Mouse (Mus musculus): ENCODE measurements at regions not wholly inside any gene's neighbourhood (a gene's known extent, or its start where the extent isn't known, plus 50 kb on each side); places are given as distances from the start of the nearest gene placed in this dataset.
"Not testable (repeated sequence)": the region's sequence is repeated elsewhere in the genome, so short reads cannot be mapped to it uniquely, and the experiment has no call there.

DNA sequence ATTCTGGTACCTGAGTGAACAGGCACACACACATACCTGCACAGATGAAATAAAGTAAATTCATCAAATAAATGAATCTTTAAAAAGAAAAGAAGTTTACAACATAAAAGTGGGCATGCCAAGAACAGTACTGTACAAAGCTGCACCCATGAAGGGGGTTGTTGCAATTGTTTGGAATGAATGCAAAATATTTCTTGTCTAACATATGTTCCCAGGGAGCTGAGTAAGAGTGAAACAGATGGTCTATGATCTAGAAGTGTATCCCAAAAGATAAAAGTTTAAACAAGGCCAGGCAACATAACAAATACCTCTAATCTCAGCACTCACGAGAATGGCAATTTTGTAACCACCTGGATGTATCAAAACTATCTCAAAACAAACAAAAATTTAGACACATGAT, 1685.5 kb upstream of the Dsel start:
- peak; percentile 85 for ATAC-seq (ENCODE audit: low TSS enrichment)

DNA sequence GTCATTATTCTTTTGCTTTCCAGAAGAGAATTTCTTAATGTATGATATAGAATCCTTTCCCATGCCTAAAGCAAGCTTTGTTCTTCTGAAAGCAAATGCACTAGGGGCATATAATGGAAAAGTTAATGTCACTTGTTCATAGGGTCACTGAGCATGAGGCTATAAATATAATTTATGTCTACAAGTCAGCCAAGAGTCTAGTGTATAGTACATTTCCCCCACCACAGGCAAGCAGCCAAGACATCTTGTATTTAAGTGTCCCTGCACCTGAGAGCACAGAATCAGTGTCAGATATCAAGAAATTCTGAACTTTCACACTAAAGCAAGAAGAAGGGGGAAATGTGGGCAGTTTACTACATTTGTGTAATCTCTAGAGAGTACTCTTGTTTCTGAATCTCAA, 1675.3 kb upstream of the Dsel start:
- ATAC-seq (ENCODE audit: low TSS enrichment): no peak

DNA sequence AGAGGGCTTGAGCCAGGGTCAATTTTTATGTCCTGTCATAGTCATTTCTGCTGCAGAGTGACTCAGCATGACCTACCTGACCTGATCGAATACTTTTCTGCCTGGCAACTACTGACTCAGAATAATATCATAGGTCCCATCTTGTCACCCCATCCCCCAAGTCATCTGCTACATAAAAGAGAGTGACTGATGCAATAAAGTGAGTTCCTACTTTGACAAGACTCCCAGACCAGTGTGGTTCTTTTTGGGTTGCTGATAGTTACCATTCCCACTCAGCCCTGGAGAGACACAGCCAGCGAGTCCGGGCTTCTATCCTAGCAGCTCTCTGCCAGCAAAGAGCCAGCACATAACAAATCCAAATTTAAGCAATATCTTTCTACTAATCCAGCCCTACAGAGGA, 1665.8 kb upstream of the Dsel start:
- no peak for ATAC-seq (ENCODE audit: low TSS enrichment)

DNA sequence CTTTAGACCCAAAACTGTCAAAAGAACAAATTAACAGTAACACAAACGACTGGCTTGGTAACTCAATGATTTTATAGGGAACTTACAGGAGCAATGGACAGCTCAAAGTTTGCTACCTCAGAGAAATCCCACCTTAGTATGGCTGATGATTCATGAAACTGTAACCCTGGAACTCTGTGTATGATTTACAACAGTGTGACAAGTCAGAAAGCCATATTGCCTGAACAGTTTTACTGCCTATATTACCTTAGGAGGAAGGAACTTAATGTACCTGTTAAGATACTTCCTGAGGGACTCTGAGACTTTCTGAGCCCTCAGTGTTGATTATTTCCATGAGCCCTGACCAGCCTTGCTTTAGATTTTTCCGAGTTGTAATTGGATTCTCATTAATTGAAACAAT, 1631.3 kb upstream of the Dsel start:
- ATAC-seq (ENCODE audit: low TSS enrichment): no peak

DNA sequence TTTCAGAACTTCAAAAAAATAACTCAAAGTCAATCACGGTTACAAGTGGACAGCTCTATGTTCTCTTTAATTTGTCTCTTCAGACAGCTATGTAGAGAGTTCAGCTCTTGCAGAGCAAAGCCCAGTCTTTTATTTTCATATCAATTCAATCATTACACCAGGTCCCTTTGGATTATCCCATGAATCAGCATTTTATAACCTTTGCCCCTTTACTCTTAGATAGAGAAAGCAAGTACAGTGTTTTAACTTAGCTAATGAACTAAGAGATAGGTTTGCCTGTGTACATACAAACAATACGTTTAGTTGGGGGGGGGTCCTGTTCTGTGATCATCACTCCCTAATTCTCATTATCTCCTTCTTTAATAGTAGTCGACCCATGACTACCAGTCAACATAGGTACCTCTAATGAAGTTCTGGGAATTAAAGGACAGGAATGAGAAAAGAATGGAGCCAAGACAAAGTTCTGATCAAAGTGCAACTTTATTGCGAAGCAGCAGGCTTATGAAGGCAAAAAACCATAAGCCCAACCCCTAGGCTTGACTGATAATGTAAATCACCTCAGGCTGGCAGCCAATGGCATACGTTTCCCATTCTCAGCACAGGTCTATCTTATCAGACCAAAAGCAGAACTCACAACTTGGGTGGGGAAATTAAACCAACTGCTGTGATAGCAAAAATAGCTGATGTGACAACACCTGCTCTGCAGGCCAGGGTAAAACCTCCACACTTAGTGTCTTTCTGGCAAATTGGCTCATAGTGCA, 1625.7 kb upstream of the Dsel start:
- ATAC-seq (ENCODE audit: low TSS enrichment): no peak

DNA sequence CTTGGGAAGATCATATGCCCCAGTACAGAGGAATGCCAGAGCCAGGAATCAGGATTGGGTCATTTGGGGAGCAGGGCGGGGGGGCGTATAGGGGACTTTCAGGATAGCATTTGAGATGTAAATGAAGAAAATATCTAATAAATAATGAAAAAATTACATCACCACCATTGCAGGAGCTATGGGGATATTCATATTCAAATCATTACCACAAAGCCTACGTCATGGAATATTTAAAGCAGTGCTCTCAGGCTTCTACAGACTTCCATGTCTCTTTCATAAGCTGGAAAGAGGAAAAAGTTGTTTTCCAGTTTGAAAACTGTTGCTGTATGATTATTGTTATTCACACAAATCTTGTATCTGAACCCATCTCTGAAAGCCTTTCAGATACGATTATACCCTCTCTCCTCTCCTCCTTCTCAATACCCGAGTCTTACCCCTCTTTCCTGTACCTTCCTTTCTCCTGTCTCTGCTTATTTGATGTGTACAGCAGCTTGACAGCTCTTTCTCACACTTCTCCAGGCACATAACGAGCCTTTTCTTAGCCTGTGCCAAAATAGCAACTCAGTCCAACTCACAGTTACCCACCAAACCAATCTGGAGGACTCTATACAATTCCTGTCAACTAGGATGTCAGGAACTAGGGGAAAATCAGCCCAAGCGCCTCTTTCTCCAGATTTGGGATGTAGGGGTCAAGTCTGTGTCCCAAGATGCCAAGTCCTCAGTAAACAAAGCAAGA, 1592.0 kb upstream of the Dsel start:
- peak; percentile 93 for ATAC-seq (ENCODE audit: low TSS enrichment)

DNA sequence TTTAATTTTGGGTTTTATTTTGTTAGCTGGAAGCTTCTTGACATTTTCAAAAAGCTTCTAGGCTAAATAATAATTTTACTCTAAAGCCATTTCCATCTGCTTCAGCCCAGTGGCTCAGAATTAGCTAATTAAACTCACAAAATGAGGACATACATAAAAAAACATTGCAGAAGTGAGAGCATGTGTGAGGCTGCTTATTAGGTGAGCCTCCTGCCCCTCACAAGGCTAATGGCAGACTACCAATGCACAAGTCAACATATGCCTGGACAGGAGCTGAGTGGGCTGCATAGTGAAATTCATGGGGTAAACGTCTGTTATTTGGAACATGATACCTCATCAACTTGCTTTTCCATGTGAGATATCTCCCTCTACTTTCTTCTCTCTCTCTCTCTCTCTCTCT, 1569.0 kb upstream of the Dsel start:
- no peak for ATAC-seq (ENCODE audit: low TSS enrichment)

DNA sequence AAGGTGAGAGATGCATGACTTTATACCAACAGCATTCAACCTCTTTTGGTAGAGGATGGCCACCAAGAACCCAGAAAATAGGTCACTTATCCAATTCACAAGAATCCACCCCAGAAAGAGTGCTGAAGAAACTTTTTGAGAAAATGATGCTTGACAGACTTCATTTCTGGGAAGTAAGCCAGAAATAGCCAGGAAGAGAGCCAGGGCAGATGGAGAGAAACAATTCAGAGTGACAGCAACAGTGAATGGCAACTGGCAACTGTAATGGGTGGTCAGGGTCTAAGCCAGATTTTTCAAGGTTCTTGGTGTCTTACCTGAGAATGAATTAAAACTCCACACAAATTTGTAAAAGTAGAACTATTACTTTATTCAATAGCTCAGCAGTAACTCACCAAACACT, 1566.5 kb upstream of the Dsel start:
- no peak for ATAC-seq (ENCODE audit: low TSS enrichment)

DNA sequence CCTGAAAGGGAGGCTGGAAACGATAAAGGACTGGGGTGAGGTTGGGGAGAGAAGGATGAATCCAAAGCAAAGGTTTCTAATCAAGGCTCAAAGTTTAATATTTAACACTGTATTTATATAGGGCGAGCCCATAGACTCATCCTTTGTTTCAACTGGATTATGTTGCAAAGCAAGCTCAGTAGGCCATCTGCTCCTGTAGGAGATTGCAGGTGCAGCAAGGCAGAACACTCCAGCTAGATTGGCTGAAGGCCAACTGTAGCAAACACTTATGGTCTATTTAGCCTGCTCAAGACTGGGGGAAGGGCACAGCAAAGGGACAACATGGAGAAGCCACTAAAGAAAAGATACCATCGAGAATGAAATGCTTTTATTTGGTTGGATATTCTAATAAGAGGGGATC, 1548.1 kb upstream of the Dsel start:
- ATAC-seq (ENCODE audit: low TSS enrichment): peak; percentile 41; the same call in 1 of the 2 replicates

DNA sequence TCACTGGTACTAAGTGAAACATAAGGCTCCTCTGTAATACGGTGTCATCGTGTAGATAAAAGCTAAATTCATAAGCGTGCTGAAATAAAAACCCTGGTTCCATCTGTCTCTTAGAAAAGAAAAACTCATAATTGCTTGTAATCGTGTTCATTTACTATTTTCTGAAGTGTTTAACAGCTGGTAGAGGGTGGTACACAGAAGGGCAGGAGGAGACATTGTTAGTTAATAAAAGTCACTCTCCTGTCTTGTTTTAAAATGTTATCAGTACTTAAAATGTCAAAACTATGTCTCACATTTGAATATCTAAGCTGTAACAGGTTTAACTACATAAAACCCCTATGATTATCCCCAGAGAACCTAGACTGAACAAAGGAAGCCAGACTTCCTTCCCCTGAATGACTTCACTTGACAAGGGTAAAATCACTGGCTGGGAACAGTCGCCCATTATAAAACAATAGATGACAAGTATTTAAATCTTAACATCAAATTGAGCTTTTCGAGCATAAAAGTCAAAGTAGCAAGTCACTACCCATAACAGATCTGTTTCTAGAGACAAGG, 1530.6 kb upstream of the Dsel start:
- peak; percentile 62 for ATAC-seq (ENCODE audit: low TSS enrichment)

DNA sequence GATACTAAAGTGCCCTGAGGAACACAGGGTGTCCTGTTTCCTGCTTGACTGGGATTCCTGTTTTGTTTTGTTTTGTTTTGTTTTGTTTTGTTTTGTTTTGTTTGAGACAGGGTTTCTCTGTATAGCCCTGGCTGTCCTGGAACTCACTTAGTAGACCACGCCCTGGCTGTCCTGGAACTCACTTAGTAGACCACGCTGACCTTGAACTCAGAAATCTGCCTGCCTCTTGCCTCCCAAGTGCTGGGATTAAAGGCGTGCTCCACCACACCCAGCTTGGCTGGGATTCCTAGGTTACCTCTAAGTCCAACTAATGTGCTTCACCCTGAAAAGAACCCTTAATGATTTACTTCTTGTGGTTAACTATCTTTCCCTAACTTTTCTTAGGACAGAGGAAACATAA, 1529.6 kb upstream of the Dsel start:
- not testable (repeated sequence) for ATAC-seq (ENCODE audit: low TSS enrichment)

DNA sequence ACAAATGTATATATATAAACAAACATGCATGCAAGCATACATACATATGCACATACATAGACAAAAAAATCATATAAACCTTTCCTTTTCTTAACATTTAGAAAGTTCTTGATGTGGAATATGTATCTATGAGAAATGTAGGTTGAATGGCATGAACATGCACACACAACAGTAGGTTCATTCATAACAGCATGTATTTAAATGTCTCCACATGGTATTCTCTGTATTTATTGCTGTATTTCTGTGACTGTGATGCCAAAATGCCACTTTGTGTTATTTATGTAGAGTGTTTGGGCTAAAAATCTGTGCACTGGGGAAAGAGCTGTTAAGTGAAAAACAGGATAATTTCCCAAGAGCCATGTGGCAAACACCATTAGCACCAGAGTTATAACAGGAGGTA, 1528.2 kb upstream of the Dsel start:
- ATAC-seq (ENCODE audit: low TSS enrichment): no peak

DNA sequence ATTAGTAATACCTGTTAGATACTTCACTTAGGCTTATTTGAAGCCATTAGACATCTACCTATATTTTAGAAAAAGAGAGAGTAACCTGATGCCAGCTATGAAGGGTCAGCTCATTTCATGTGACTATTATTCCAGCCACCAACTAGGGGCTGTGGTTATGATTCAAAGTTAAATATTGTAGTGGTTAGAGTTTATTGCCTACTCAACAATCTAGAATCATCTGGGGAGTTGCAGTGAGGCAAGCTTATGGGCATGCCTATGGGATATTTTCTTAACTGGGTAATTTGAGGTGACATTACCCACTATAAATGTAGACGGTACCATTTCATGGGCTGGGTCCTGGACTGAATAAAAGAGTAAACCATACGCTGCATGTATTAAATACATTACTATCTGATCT, 1525.2 kb upstream of the Dsel start:
- no peak for ATAC-seq (ENCODE audit: low TSS enrichment)

DNA sequence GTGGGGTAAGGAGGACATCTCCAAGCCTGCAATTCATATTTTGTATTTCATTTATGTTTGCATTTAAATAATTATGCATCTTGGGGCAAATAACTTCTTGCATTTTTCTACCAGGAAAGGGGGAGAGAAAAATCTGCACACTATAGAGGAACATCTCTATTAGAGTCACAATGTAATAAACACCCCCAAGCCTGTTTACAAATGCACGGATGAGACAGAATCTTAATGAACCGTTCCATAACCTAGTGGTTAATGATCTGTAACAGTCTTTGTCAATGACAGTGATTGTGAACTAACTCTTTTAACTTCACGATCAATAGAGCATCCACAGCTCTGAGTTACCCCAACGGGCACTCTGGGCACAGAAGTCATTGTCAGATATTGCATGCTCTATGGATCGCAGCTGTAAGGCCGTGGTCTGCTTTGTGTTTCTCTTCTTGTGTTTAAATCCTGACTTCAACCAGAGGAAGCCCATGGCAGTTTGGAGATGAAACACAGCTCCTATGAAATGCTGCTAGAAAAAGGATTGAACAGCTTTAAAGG, 1520.2 kb upstream of the Dsel start:
- ATAC-seq (ENCODE audit: low TSS enrichment): no peak

DNA sequence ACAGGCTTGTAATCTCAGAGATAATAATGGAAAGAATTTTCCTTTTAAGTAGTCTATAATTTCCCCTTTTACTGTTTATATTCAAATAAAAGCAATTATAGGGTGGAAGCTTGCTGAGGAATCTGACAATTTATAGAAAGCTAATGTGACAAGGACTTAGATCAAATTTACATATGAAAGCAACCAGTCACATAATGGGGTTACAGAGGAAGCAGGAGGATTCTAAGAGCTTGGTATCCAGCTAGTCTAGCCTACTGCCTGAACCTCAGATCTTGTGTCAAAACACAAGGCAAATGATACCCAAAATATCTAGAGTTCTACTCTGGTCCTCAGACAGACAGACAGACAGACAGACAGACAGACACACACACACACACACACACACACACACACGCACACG, 1519.0 kb upstream of the Dsel start:
- ATAC-seq (ENCODE audit: low TSS enrichment): no peak

DNA sequence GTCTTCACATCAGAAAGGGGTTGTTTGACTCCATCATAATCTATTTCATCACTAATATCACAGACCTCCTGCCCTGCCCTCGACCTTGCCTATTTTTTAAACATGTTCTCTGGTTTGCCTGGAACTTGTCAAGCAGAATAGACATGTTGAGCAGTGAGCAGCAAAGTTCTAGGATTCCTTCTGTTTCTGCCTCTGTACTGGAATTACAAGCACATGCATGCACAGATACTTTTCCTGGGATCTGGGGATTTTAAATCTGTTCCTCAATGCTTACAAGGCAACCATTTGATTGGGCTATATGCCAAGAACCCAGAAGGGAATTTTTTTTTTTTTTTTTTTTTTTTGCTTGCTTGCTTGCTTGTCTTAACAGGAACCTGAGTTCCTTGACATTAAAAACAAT, 1508.0 kb upstream of the Dsel start:
- peak; percentile 64 for ATAC-seq (ENCODE audit: low TSS enrichment)

DNA sequence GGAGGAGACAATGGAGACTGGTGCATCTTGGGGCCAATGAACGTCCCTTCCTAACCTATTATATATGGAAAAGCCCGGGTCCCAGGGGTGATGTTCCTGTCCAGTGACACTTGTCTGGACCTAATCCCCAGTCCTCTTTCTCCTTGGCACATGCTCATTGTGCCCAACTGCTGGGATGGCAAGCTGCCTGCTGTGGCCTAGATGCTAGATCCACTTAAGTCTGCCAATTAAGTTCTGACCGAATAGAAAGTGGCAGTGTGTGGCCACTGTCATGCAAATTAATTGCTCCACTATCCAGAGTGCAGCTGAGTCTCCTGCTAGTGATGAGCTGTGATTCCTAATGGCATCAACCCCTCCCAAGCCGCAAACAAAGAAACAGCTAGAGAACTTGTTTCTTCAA, 1493.5 kb upstream of the Dsel start:
- ATAC-seq (ENCODE audit: low TSS enrichment): no peak

DNA sequence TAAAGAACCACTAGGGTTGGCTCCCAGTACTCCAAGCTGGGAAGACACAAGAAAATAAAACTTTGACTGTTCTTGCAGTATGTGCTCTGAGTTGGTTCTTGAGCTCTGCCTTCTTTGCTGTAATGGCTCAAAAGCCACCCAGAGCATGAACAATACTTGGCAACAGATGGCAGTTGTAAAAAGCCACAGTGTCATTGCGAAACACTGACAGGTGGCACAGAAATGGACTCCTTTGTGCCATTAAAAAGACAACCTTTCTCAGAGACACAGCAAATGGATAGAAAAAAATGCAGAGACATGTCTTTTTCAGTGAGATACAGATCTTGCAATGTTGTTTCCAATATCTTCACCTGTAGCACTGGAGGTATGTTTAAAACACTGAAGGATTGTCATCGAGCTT, 1443.3 kb upstream of the Dsel start:
- no peak for ATAC-seq (ENCODE audit: low TSS enrichment)

DNA sequence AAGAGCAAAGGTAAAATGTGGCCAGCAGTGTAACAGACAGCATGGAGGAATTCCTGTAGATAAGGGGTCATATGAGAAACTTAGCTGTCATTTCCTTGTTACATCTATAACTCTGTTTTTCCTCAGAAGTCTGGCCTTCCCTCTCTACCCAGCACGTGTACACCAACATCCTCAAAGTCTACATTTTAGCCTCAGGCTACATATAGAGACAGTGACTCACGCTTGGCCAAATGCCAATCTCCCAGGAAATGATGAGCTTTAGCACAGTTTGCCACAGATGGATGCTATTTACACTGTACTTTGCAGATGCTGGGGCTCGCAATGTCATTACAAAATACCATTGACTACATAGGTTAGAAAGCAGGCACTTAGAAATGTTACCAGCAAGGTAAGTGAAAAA, 1433.1 kb upstream of the Dsel start:
- ATAC-seq (ENCODE audit: low TSS enrichment): peak; percentile 98

DNA sequence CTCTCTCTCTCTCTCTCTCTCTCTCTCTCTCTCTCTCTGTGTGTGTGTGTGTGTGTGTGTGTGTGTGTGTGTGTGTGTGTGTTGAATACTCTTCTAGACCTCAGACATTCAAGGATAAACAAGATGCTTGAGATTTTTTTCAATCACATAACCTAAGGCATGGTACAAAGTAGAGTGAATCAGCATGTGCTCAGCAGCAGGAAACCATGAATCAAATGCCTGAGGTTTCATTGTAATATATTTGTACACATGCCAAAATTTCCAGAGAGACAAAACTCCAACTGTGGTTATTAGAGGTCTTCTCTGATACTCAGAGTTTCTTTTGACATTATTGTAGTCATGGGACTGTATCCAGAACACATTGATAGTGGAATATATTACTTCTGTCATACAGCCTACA, 1423.5 kb upstream of the Dsel start:
- no peak for ATAC-seq (ENCODE audit: low TSS enrichment)

DNA sequence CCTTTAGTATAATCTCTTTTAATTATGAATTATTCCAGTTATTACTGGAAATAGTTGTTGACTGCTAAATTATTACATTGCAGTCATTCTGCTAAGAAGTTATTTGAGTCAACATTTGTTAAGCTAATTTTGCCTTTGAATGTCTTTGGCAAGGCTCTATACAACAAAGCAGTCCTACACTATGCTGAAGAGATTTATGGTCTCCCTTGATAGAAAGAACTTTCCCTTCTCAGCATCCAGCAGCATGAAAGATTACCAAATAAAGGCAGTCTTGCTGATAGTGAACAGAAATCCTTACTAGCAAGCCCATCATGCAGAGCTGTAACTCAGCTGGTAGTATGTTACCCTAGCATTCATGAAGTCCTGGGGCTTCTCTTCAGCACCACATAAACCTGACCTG, 1419.4 kb upstream of the Dsel start:
- no peak for ATAC-seq (ENCODE audit: low TSS enrichment)

DNA sequence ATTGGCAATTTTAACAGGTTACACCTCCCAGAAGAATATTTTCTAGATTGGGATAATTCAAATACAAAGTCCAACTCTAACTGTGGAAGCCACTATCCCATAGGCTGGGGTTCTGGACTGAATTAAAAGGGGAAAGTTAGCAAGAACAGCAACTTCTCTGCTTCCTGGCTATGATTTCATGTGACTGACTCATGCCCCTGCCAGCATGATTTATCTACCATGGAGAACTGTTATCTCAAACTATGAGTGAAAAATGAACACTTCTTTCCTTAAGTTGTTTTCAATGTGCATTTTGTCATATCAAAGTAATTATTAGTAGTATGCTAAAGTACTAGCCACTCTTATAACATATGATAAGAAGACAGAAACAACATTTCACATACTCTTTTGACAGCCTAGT, 1394.7 kb upstream of the Dsel start:
- no peak for ATAC-seq (ENCODE audit: low TSS enrichment)

DNA sequence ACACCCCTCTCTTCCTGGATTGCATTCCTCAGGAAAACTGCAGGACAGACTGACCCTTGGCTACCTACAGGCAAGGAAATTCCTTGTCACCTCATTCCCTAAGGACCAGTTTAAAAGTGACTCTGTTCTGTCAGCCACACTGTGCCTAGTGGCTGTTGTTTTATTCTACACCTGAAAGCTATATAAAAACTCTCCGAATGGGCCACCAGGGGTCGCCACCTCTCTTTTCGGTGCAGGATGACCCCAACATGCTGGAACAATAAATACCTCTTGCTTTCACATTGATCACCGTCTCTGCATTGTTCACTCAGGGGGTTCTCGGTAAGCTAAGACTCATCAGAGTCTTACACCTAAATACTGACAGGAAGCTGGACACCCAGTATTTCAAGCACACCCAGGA, 1382.6 kb upstream of the Dsel start:
- 0 out of 2 replicates have a peak, but pooled peaks have one; percentile 70 for ATAC-seq (ENCODE audit: low TSS enrichment)

Data from frontal cortex, adult (tissue).